Mouse (Mus musculus) liver, embryonic 11.5 days (tissue): ENCODE results near the gene Rpusd4. TPM values are rescaled to one million over a fixed set of nuclear protein-coding genes. Genes with fewer than 3 reads are reported as not detected.
A peak's percentile ranks its signal among the peaks of the same experiment; 100 is the strongest.

Experiments used
- ATAC-seq: fragments of 200-750 bp; cut with Nextera tagmentation; replicated peaks from 2 replicates; pipeline ENCODE4 v1.8.0; 2017; ENCODE audit warnings: moderate number of reproducible peaks, mild to moderate bottlenecking, moderate TSS enrichment, moderate library complexity; ENCODE audit not compliant: low FRiP score
- DNase-seq: peaks from one replicate; pipeline ENCODE4 v3.0.0-alpha.2; 2017; ENCODE audit warnings: low spot score
- H3K27ac ChIP-seq: fragments of 300-500 bp; sonication (generic); 2 replicates; pipeline ENCODE4 v1.5.1; 2014; ENCODE audit warnings: mild to moderate bottlenecking, low read depth, low read length, control low read depth
- H3K27me3 ChIP-seq: fragments of 300-500 bp; sonication (generic); replicated peaks from 2 replicates; pipeline ENCODE4 v1.6.1; 2014; ENCODE audit warnings: low read length, mixed read lengths; ENCODE audit not compliant: control insufficient read depth, insufficient read depth
- H3K36me3 ChIP-seq: fragments of 300-500 bp; sonication (generic); 2 replicates; pipeline ENCODE4 v1.6.1; 2014; ENCODE audit warnings: mild to moderate bottlenecking, low read length, moderate library complexity, mixed read lengths; ENCODE audit not compliant: control insufficient read depth, insufficient read depth
- H3K4me1 ChIP-seq: fragments of 300-500 bp; sonication (generic); replicated peaks from 2 replicates; pipeline ENCODE4 v1.6.1; 2014; ENCODE audit warnings: low read length, mixed read lengths; ENCODE audit not compliant: control insufficient read depth, insufficient read depth
- H3K4me2 ChIP-seq: fragments of 300-500 bp; sonication (generic); 2 replicates; pipeline ENCODE4 v1.6.1; 2014; ENCODE audit warnings: mild to moderate bottlenecking, control low read depth, moderate library complexity
- H3K4me3 ChIP-seq: fragments of 300-500 bp; sonication (generic); 2 replicates; pipeline ENCODE4 v1.5.1; 2014; ENCODE audit warnings: low read depth, low read length, control low read depth
- H3K9ac ChIP-seq: fragments of 300-500 bp; sonication (generic); 2 replicates; pipeline ENCODE4 v1.6.1; 2014; ENCODE audit warnings: low read depth, low read length, control low read depth
- H3K9me3 ChIP-seq: fragments of 300-500 bp; sonication (generic); 2 replicates; pipeline ENCODE4 v1.6.1; 2016; ENCODE audit warnings: low read length, inconsistent platforms, mixed read lengths; ENCODE audit not compliant: control insufficient read depth
- WGBS: fragments of 180-500 bp; shearing (Covaris S2); extraction: QIAGEN DNeasy Blood & Tissue Kit; methylation state at CpG from one replicate; pipeline ENCODE4 v1.1.7; 2014; 5-methylcytosine and 5-hydroxymethylcytosine counted together
- polyA plus RNA-seq: library from polyadenylated mRNA; unstranded; fragments of >200 nt; fragmentation: Nextera tagmentation; extraction: Ambion mirVana; gene quantifications from 2 replicates; pipeline ENCODE4 v1.2.1, GENCODE M21; 2014

The Rpusd4 gene
- 34.6 and 36.3 TPM in 2 replicates for polyA plus RNA-seq

DNA sequence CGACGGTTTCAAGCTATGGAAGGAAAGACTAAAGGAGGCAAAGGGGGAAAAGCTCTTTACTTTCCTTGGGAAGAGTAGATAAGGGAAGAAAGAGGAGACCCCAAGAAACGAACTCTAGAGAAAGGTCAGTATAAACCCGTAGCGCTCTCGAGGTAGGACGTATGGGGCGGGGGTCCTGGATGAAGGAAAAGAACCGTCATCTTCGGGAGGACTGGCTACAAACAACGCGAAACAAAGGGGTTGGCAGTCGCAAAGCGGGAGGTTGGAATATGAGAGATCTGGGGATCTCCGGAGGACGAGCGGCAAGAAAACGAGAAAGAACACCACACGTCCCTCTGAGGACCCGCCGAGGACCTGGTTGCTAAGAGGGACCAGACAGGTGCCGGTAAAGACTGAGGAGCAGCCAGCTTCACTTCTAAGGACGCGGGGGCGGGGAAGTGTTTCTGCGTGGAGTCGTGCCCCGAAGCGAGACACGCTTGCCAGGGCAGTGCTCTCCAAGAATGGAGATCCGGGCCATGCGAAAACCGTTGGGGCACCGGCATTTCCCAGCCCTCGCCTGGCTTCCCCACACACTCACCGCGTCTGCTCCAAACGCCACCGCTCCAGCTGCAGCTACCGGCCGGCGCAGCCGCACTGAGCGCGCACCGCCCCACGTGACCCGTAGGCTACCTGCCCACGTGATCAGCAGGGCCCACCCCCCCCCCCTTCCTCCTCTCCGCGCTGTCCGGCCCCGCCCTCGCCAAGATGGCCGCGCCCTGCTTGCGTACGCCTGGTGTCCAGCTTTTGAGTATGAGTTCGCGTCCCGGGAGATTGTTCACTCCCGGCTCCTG is at the start of gene Rpusd4, which contains the start of gene Fam118b:
Gene Rpusd4 (plus strand): TSS at position 720 of the 830 bp plus-strand sequence.
Gene Fam118b (minus strand): TSS at position 660 of the 830 bp plus-strand sequence.
- WGBS, result under 1% methylated on average over 62 of the region's 62 CpGs

DNA sequence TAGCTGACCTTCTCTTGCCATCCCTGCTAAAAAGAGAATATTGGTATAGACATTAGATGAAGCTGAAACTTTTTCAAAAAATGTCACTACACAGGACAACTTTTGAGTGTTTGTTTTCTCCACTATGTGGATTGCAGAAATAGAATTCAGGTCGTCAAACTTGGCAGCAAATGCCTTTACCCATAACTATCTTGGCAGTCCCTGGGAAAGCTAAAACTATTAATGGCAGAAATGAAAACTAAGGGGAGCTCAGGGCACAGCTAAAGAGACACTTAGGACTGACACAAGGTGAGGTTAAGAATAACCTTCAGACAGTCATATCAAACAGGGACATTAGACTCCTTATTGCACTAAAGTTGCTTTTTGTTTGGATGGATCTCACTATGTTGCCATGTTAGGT is 49.7 kb upstream of the Rpusd4 start:
- H3K27ac ChIP-seq, result no peak overlapping the region
- ATAC-seq, result no peak
- no peak for DNase-seq
- WGBS, result 61% methylated on average over 1 of the region's 1 CpGs
- peaks cover 25% of the 10 kb centered on the region for H3K36me3 ChIP-seq
- H3K4me1 ChIP-seq, result no peaks in the 10 kb centered on the region
- H3K4me3 ChIP-seq, result no peak overlapping the region
- H3K9ac ChIP-seq, result no peak overlapping the region
- no peak overlapping the region for H3K4me2 ChIP-seq
- no peaks in the 10 kb centered on the region for H3K27me3 ChIP-seq
- H3K9me3 ChIP-seq, result no peaks in the 10 kb centered on the region

More for the DNA sequence above, at the start of gene Rpusd4, which contains the start of gene Fam118b:
- H3K4me2 ChIP-seq, result peak within 1 kb of the TSS; percentile 96
- peak within 1 kb of the TSS; percentile 30; the same call in 1 of the 2 replicates for H3K27ac ChIP-seq
- ATAC-seq (peak; percentile 90), DNase-seq (peak; percentile 88)
- H3K9ac ChIP-seq, result peak within 1 kb of the TSS; percentile 78
- peaks cover 9% of the 10 kb centered on the region for H3K36me3 ChIP-seq
- H3K4me3 ChIP-seq, result peak within 1 kb of the TSS; percentile 74
- no peaks in the 10 kb centered on the region for H3K9me3 ChIP-seq
- no peaks in the 10 kb centered on the region for H3K27me3 ChIP-seq
- peaks cover 35% of the 10 kb centered on the region for H3K4me1 ChIP-seq

DNA sequence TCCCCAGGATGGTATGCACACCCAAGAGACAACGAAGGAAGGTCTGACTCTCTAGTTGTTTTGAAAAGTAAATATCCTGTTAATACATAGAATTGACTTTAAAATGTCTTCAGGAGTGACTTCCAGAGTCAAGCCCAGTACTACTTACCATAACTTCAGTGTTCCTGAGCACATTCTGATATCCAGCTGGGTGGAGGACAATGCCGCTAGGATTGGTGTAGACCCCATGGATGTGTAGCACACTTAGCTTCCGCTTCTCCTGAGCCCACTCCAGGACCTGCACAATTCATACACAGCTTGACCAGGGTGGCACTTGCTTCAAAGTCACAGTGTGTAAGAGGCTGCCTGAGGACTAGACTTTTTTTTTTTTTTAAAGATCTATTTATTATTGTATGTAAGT is 44.2 kb upstream of the Rpusd4 start:
- Histone ChIP-seq H3K4me3 (no peak overlapping the region), H3K9me3 (no peaks in the 10 kb centered on the region), H3K36me3 (no peaks in the 10 kb centered on the region; the same call in 1 of the 2 replicates), H3K4me2 (no peak overlapping the region), H3K27me3 (no peaks in the 10 kb centered on the region), H3K4me1 (no peaks in the 10 kb centered on the region), H3K9ac (no peak overlapping the region), H3K27ac (no peak overlapping the region)
- WGBS, result 97% methylated on average over 3 of the region's 3 CpGs
- no peak for DNase-seq
- ATAC-seq, result no peak

DNA sequence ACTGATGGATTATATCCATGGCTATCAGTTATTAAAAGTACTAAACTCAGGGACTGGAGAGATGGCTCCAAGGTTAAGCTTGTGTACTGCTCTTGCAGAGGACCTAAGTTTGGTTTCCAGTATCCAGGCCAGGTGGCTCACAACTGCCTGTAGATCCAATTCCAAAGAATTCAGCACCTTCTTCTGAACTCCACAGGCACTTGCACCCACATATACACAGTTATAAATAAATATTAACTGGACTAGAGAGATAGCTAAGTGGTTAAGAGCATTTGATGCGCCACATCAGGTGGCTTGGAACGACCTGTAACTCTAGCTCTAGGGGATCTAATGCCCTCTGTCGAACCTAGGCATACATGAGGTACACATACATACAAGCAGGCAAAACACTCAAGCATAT is 39.0 kb upstream of the Rpusd4 start:
- Histone ChIP-seq H3K36me3 (no peaks in the 10 kb centered on the region), H3K4me3 (no peak overlapping the region), H3K27me3 (no peaks in the 10 kb centered on the region), H3K9me3 (no peaks in the 10 kb centered on the region), H3K4me1 (no peaks in the 10 kb centered on the region), H3K4me2 (no peak overlapping the region), H3K9ac (no peak overlapping the region), H3K27ac (no peak overlapping the region)
- 87% methylated on average over 3 of the region's 3 CpGs for WGBS
- no peak for ATAC-seq
- no peak for DNase-seq

DNA sequence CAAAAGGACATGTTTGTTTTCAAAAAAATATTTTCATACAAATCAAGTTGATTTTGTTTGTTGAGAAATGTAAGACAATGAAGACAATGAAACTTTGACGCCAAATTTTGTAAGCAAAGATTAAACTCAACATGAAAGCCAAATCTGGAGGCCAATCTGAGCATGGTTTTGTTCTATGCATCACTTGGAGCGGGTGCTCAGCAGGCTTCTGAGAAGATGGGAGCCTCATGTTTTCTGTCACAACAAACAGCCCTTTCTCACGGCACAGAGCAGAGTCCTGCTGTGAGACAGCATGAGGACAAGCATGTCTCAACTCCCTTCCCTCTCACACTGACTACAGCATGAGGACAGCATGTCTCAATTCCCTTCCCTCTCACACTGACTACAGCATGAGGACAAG is 31.7 kb upstream of the Rpusd4 start:
- Histone ChIP-seq H3K9me3 (no peaks in the 10 kb centered on the region), H3K27me3 (no peaks in the 10 kb centered on the region), H3K4me3 (no peak overlapping the region), H3K9ac (no peak overlapping the region), H3K36me3 (no peaks in the 10 kb centered on the region), H3K4me1 (no peaks in the 10 kb centered on the region), H3K27ac (no peak overlapping the region), H3K4me2 (no peak overlapping the region)
- ATAC-seq (no peak), DNase-seq (no peak)
- WGBS, result 69% methylated on average over 3 of the region's 3 CpGs

DNA sequence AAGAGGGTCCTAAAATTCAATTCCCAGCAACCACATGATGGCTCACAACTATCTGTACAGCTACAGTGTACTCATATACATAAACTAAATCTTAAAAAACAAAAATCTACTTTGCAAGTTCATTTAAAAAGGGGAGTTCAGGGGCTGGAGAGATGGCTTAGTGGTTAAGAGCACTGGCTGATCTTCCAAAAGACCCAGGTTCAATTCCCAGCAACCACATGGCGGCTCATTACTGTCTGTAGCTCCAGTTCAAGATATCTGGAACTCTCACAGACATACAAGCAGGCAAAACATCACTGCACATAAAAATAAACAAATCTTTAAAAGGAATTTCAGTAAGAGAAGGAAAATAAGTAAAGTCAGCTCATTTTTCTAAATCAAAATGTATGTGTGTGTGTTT is 29.3 kb upstream of the Rpusd4 start:
- no peaks in the 10 kb centered on the region for H3K36me3 ChIP-seq
- no peak overlapping the region for H3K27ac ChIP-seq
- H3K4me1 ChIP-seq, result no peaks in the 10 kb centered on the region
- no peak overlapping the region for H3K4me3 ChIP-seq
- no peaks in the 10 kb centered on the region for H3K27me3 ChIP-seq
- H3K9ac ChIP-seq, result no peak overlapping the region
- H3K9me3 ChIP-seq, result no peaks in the 10 kb centered on the region
- whole genome bisulfite sequencing, result 91% methylated on average over 1 of the region's 1 CpGs
- ATAC-seq (no peak), DNase-seq (no peak)
- no peak overlapping the region for H3K4me2 ChIP-seq

DNA sequence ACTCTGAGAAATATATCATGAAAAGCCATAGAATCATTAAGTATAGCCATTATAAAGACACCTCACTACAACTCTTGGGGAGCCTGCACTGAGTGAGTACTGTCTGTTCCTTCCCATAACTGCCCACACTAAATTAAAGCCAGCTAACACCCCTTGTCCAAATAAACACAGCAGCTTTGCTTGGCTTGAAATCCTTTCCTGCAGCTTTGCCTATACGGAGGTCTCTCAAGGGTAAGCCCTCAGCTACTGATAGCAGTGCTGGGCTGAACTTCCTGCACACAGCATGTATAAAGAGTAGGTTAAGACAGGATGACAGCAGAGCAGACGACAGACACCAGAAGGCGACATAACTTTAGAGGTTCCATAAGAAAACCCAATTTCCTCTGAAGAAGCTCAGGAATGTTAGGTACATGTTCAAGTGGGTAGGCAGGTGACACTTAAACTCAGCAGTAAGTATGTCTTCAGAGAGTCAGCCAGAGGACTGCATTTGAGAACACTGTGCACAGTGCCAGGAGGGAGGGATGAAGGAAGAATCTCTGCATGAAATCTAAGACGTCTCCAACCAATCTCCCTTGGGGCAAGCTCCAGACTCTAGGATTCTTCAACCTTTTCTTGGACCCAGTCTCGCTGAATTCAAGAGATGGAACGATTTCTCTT is 28.6 kb upstream of the Rpusd4 start:
- no peaks in the 10 kb centered on the region for H3K4me1 ChIP-seq
- 67% methylated on average over 6 of the region's 6 CpGs for WGBS
- no peak overlapping the region for H3K9ac ChIP-seq
- H3K4me2 ChIP-seq, result no peak overlapping the region
- no peaks in the 10 kb centered on the region for H3K27me3 ChIP-seq
- no peaks in the 10 kb centered on the region for H3K36me3 ChIP-seq
- no peak overlapping the region for H3K27ac ChIP-seq
- no peak overlapping the region for H3K4me3 ChIP-seq
- no peak for ATAC-seq
- H3K9me3 ChIP-seq, result no peaks in the 10 kb centered on the region
- no peak for DNase-seq

DNA sequence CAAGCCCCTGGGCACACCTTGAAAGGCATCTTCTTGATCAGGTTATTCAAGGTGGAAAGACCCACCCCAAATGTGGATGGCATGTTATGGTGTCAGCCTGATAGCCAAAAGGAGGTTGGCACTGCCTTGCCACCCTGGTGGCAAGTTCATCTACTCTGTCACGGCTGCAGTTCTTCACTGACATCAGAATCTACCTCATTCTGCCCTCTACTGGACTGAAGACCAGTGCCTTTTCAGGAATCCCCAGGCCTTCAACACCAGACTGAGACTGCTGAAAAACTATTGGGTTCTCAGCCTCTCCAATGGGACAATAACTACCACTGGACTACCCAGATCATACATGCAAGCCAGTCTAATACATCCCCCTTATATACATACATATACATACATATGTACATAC is 27.9 kb upstream of the Rpusd4 start:
- no peak overlapping the region for H3K9ac ChIP-seq
- no peak overlapping the region for H3K27ac ChIP-seq
- ATAC-seq (no peak), DNase-seq (no peak)
- H3K36me3 ChIP-seq, result no peaks in the 10 kb centered on the region
- no peaks in the 10 kb centered on the region for H3K9me3 ChIP-seq
- H3K4me1 ChIP-seq, result no peaks in the 10 kb centered on the region
- H3K4me2 ChIP-seq, result no peak overlapping the region
- H3K4me3 ChIP-seq, result no peak overlapping the region
- no peaks in the 10 kb centered on the region for H3K27me3 ChIP-seq
- WGBS, result 71% methylated on average over 1 of the region's 1 CpGs
